Mouse (Mus musculus) hindbrain, embryonic 13.5 days (tissue): ENCODE results near the gene Pld5. TPM values are rescaled to one million over a fixed set of nuclear protein-coding genes. Genes with fewer than 3 reads are reported as not detected.

Source experiments
- ATAC-seq: fragments of 200-750 bp; cut with Nextera tagmentation; 2 replicates; pipeline ENCODE4 v1.8.0; 2017; ENCODE audit warnings: moderate TSS enrichment; ENCODE audit not compliant: low FRiP score
- H3K27ac ChIP-seq: fragments of 300-500 bp; sonication (generic); 2 replicates; pipeline ENCODE4 v1.5.1; 2015; ENCODE audit warnings: inconsistent platforms, mild to moderate bottlenecking, moderate library complexity
- H3K27me3 ChIP-seq: fragments of 300-500 bp; sonication (generic); 2 replicates; pipeline ENCODE4 v1.6.1; 2015; ENCODE audit warnings: mild to moderate bottlenecking, inconsistent platforms
- H3K36me3 ChIP-seq: fragments of 300-500 bp; sonication (generic); 2 replicates; pipeline ENCODE4 v1.6.1; 2015; ENCODE audit warnings: mild to moderate bottlenecking, inconsistent platforms
- H3K4me1 ChIP-seq: fragments of 300-500 bp; sonication (generic); replicated peaks from 2 replicates; pipeline ENCODE4 v1.6.1; 2015; ENCODE audit warnings: inconsistent platforms
- H3K4me2 ChIP-seq: fragments of 300-500 bp; sonication (generic); 2 replicates; pipeline ENCODE4 v1.6.1; 2015; ENCODE audit warnings: inconsistent platforms, mild to moderate bottlenecking, moderate library complexity
- H3K4me3 ChIP-seq: fragments of 300-500 bp; sonication (generic); 2 replicates; pipeline ENCODE4 v1.5.1; 2015; ENCODE audit warnings: mild to moderate bottlenecking, inconsistent platforms
- H3K9ac ChIP-seq: fragments of 300-500 bp; sonication (generic); 2 replicates; pipeline ENCODE4 v1.6.1; 2015; ENCODE audit warnings: mild to moderate bottlenecking, inconsistent platforms
- H3K9me3 ChIP-seq: fragments of 300-500 bp; sonication (generic); 2 replicates; pipeline ENCODE4 v1.6.1; 2016; ENCODE audit warnings: inconsistent platforms
- WGBS: fragments of 180-500 bp; shearing (Covaris S2); methylation state at CpG from one replicate; pipeline ENCODE4 v1.1.7; 2015; 5-methylcytosine and 5-hydroxymethylcytosine counted together
- polyA plus RNA-seq: library from polyadenylated mRNA; unstranded; fragments of >200 nt; fragmentation: Nextera tagmentation; extraction: Ambion mirVana; gene quantifications from 2 replicates; pipeline ENCODE4 v1.2.1, GENCODE M21; 2015

Pld5 gene
- polyA plus RNA-seq, 1 experiment from 2014 or later = 5.9 TPM

- ATAC-seq = no peak
These were observed 304.4 kb downstream of the Pld5 start for GRCm38 (mm10) chr1:175970710-175971109.

GRCm38 (mm10) chr1:175967004-175967745 is 307.9 kb downstream of the Pld5 start:
- Histone ChIP-seq H3K4me2 (no peak overlapping the region), H3K27me3 (no peaks in the 10 kb centered on the region), H3K27ac (no peak overlapping the region), H3K9ac (no peak overlapping the region), H3K4me1 (no peaks in the 10 kb centered on the region), H3K4me3 (no peak overlapping the region), H3K9me3 (peaks cover 3% of the 10 kb centered on the region; the same call in 1 of the 2 replicates), H3K36me3 (no peaks in the 10 kb centered on the region)
- ATAC-seq = no peak
- WGBS = 93% methylated on average over 5 of the region's 5 CpGs

More at GRCm38 (mm10) chr1:175970710-175971109, 304.4 kb downstream of the Pld5 start:
- Histone ChIP-seq H3K36me3 (no peaks in the 10 kb centered on the region), H3K4me3 (no peak overlapping the region), H3K4me1 (no peaks in the 10 kb centered on the region), H3K9me3 (peaks cover 3% of the 10 kb centered on the region; the same call in 1 of the 2 replicates), H3K4me2 (no peak overlapping the region), H3K27me3 (no peaks in the 10 kb centered on the region), H3K9ac (no peak overlapping the region), H3K27ac (no peak overlapping the region)
- 62% methylated on average over 5 of the region's 5 CpGs for WGBS

GRCm38 (mm10) chr1:175961786-175962185 is 313.3 kb downstream of the Pld5 start:
- Histone ChIP-seq H3K27me3 (no peaks in the 10 kb centered on the region), H3K9me3 (no peaks in the 10 kb centered on the region), H3K4me1 (no peaks in the 10 kb centered on the region), H3K4me3 (no peak overlapping the region), H3K4me2 (no peak overlapping the region), H3K36me3 (no peaks in the 10 kb centered on the region), H3K27ac (no peak overlapping the region), H3K9ac (no peak overlapping the region)
- WGBS = 94% methylated on average over 2 of the region's 2 CpGs
- ATAC-seq = no peak

GRCm38 (mm10) chr1:175950851-175951250 is 324.3 kb downstream of the Pld5 start:
- ATAC-seq = no peak
- WGBS = 87% methylated on average over 2 of the region's 2 CpGs
- H3K36me3 ChIP-seq = no peaks in the 10 kb centered on the region

GRCm38 (mm10) chr1:175950421-175950820 is 324.7 kb downstream of the Pld5 start:
- H3K4me1 ChIP-seq = peaks cover 7% of the 10 kb centered on the region
- H3K4me2 ChIP-seq = no peak overlapping the region
- H3K9ac ChIP-seq = no peak overlapping the region
- H3K36me3 ChIP-seq = no peaks in the 10 kb centered on the region
- no peak overlapping the region for H3K4me3 ChIP-seq
- no peak overlapping the region for H3K27ac ChIP-seq
- H3K9me3 ChIP-seq = no peaks in the 10 kb centered on the region
- no peak for ATAC-seq
- WGBS = 77% methylated on average over 3 of the region's 3 CpGs
- H3K27me3 ChIP-seq = no peaks in the 10 kb centered on the region

More at GRCm38 (mm10) chr1:175950851-175951250, 324.3 kb downstream of the Pld5 start:
- H3K27ac ChIP-seq = no peak overlapping the region
- no peak overlapping the region for H3K9ac ChIP-seq
- H3K9me3 ChIP-seq = no peaks in the 10 kb centered on the region
- peaks cover 7% of the 10 kb centered on the region for H3K4me1 ChIP-seq
- H3K4me3 ChIP-seq = no peak overlapping the region
- no peaks in the 10 kb centered on the region for H3K27me3 ChIP-seq
- no peak overlapping the region for H3K4me2 ChIP-seq

GRCm38 (mm10) chr1:175946718-175947315 is 328.3 kb downstream of the Pld5 start:
- no peaks in the 10 kb centered on the region for H3K9me3 ChIP-seq
- peak; percentile 64; the same call in 1 of the 2 replicates for ATAC-seq
- WGBS = 48% methylated on average over 4 of the region's 4 CpGs
- peak overlapping the region; percentile 42; the same call in 1 of the 2 replicates for H3K27ac ChIP-seq
- H3K36me3 ChIP-seq = no peaks in the 10 kb centered on the region
- no peak overlapping the region for H3K9ac ChIP-seq
- no peak overlapping the region for H3K4me3 ChIP-seq
- H3K27me3 ChIP-seq = no peaks in the 10 kb centered on the region
- H3K4me1 ChIP-seq = peaks cover 7% of the 10 kb centered on the region
- no peak overlapping the region for H3K4me2 ChIP-seq

- no peak for ATAC-seq
- no peaks in the 10 kb centered on the region for H3K36me3 ChIP-seq
- H3K4me3 ChIP-seq = no peak overlapping the region
- WGBS = 92% methylated on average over 7 of the region's 7 CpGs
- peaks cover 7% of the 10 kb centered on the region for H3K4me1 ChIP-seq
- no peaks in the 10 kb centered on the region for H3K9me3 ChIP-seq
- H3K9ac ChIP-seq = no peak overlapping the region
- no peak overlapping the region for H3K27ac ChIP-seq
- no peak overlapping the region for H3K4me2 ChIP-seq
- H3K27me3 ChIP-seq = no peaks in the 10 kb centered on the region
These were observed 331.9 kb downstream of the Pld5 start for GRCm38 (mm10) chr1:175943168-175943567.

GRCm38 (mm10) chr1:175938731-175939130 is 336.4 kb downstream of the Pld5 start:
- H3K9ac ChIP-seq = no peak overlapping the region
- no peak overlapping the region for H3K4me2 ChIP-seq
- 75% methylated on average over 3 of the region's 3 CpGs for WGBS
- no peak overlapping the region for H3K4me3 ChIP-seq
- H3K36me3 ChIP-seq = no peaks in the 10 kb centered on the region
- no peaks in the 10 kb centered on the region for H3K9me3 ChIP-seq
- no peak for ATAC-seq
- peaks cover 3% of the 10 kb centered on the region; the same call in 1 of the 2 replicates for H3K4me1 ChIP-seq
- no peak overlapping the region for H3K27ac ChIP-seq
- no peaks in the 10 kb centered on the region for H3K27me3 ChIP-seq

GRCm38 (mm10) chr1:175936282-175936737 is 338.8 kb downstream of the Pld5 start:
- Histone ChIP-seq H3K4me3 (peak overlapping the region; percentile 15; the same call in 1 of the 2 replicates), H3K4me1 (peaks cover 3% of the 10 kb centered on the region; the same call in 1 of the 2 replicates), H3K27ac (no peak overlapping the region), H3K27me3 (no peaks in the 10 kb centered on the region), H3K36me3 (no peaks in the 10 kb centered on the region), H3K9ac (peak overlapping the region; percentile 51; the same call in 1 of the 2 replicates), H3K4me2 (peak overlapping the region; percentile 43), H3K9me3 (no peaks in the 10 kb centered on the region)
- ATAC-seq = peak; percentile 76
- WGBS = 12% methylated on average over 11 of the region's 11 CpGs

- Histone ChIP-seq H3K4me1 (peaks cover 3% of the 10 kb centered on the region; the same call in 1 of the 2 replicates), H3K27ac (no peak overlapping the region), H3K4me2 (no peak overlapping the region), H3K4me3 (no peak overlapping the region), H3K9me3 (peaks cover 3% of the 10 kb centered on the region; the same call in 1 of the 2 replicates), H3K9ac (no peak overlapping the region), H3K27me3 (no peaks in the 10 kb centered on the region), H3K36me3 (no peaks in the 10 kb centered on the region)
- ATAC-seq = no peak
- WGBS = 99% methylated on average over 5 of the region's 5 CpGs
These were observed 343.7 kb downstream of the Pld5 start for GRCm38 (mm10) chr1:175931391-175931790.

- Histone ChIP-seq H3K4me1 (no peaks in the 10 kb centered on the region), H3K4me3 (no peak overlapping the region), H3K9me3 (peaks cover 3% of the 10 kb centered on the region; the same call in 1 of the 2 replicates), H3K36me3 (no peaks in the 10 kb centered on the region), H3K9ac (no peak overlapping the region), H3K4me2 (no peak overlapping the region), H3K27me3 (no peaks in the 10 kb centered on the region), H3K27ac (no peak overlapping the region)
- ATAC-seq = no peak
- 52% methylated on average over 7 of the region's 7 CpGs for WGBS
These were observed 351.0 kb downstream of the Pld5 start for GRCm38 (mm10) chr1:175923848-175924787.

GRCm38 (mm10) chr1:175921091-175921490 is 354.0 kb downstream of the Pld5 start:
- Histone ChIP-seq H3K27ac (no peak overlapping the region), H3K36me3 (no peaks in the 10 kb centered on the region), H3K4me1 (no peaks in the 10 kb centered on the region), H3K9me3 (no peaks in the 10 kb centered on the region), H3K27me3 (no peaks in the 10 kb centered on the region), H3K4me2 (no peak overlapping the region), H3K9ac (no peak overlapping the region), H3K4me3 (no peak overlapping the region)
- no peak for ATAC-seq
- 94% methylated on average over 8 of the region's 8 CpGs for WGBS
